Comparison of ENCODE assay signal across 9 mouse cellular contexts in genomic region chr5:28500792-28501439, GRCm38 (mm10). TPM values are rescaled to one million over a fixed set of nuclear protein-coding genes. Genes with fewer than 3 reads are reported as not detected.
A peak's percentile ranks its signal among the peaks of the same experiment; 100 is the strongest.
DNase-seq lines count a peak whose midpoint lies in the region; ATAC-seq and TF ChIP-seq lines count a peak whose summit lies in the region.
"Had no signal": no experiment of that assay in that cellular context is flagged by ENCODE, and none has a peak within 500 bp of the region (broad histone marks: within the 10 kb centered on the region; RNA-seq: fewer than 3 reads in every experiment).

No protein-coding gene starts in this region.

- DNase-seq in lung, adult 18-20 months: peak; percentile 85 to 91
- peak; percentile 91 for DNase-seq in stomach, postnatal 0 days (ENCODE audit: low spot score)
- DNase-seq in T-cell, adult 2 months (ENCODE audit: low spot score): no peak
- no peak for DNase-seq in thymus, adult 18-20 months
- DNase-seq: forebrain, postnatal 0 days had no signal

- H3K27ac ChIP-seq in intestine, embryonic 16.5 days (ENCODE audit: low read length): peak overlapping the region; percentile 96
- peak overlapping the region; percentile 81 for H3K27ac ChIP-seq in kidney, embryonic 16.5 days (ENCODE audit: low read length)
- peak overlapping the region; percentile 90 for H3K27ac ChIP-seq in stomach, postnatal 0 days (replicated peaks)

- H3K9ac ChIP-seq in intestine, embryonic 16.5 days (ENCODE audit: low read depth, low read length): peak overlapping the region; percentile 58
- no peak overlapping the region for H3K9ac ChIP-seq in kidney, embryonic 16.5 days (replicated peaks; ENCODE audit: low read length)
- 0 out of 2 replicates have a peak overlapping the region, but pooled peaks have one; percentile 23 for H3K9ac ChIP-seq in stomach, postnatal 0 days (ENCODE audit: low read length)
- H3K9ac ChIP-seq: forebrain, postnatal 0 days had no signal

- WGBS in intestine, embryonic 16.5 days: 36% methylated on average over 4 of the region's 4 CpGs
- 49% methylated on average over 4 of the region's 4 CpGs for WGBS in kidney, embryonic 16.5 days
- 39% methylated on average over 4 of the region's 4 CpGs for whole genome bisulfite sequencing in stomach, postnatal 0 days

- H3K9me3 ChIP-seq in intestine, embryonic 16.5 days (ENCODE audit: control insufficient read depth, low read length): no peaks in the 10 kb centered on the region
- H3K9me3 ChIP-seq in kidney, embryonic 16.5 days (ENCODE audit: low read length): no peaks in the 10 kb centered on the region
- H3K9me3 ChIP-seq in stomach, postnatal 0 days (ENCODE audit: control insufficient read depth, low read length): no peaks in the 10 kb centered on the region

- H3K4me3 ChIP-seq in intestine, embryonic 16.5 days (ENCODE audit: low read length): peak overlapping the region; percentile 20
- H3K4me3 ChIP-seq in kidney, embryonic 16.5 days (ENCODE audit: low read length): no peak overlapping the region
- no peak overlapping the region for H3K4me3 ChIP-seq in stomach, postnatal 0 days (ENCODE audit: low read depth, low read length)

- ATAC-seq in intestine, embryonic 16.5 days: peak; percentile 97
- ATAC-seq in kidney, embryonic 16.5 days (ENCODE audit: low FRiP score, low TSS enrichment): peak; percentile 97
- ATAC-seq in stomach, postnatal 0 days (ENCODE audit: low FRiP score, low TSS enrichment): peak; percentile 95
- ATAC-seq in granulocyte monocyte progenitor cell, adult 5-6 weeks (replicated peaks; ENCODE audit: poor library complexity, severe bottlenecking): no peak
- ATAC-seq: forebrain, postnatal 0 days had no signal

- TF ChIP-seq CTCF in stomach, postnatal 0 days (IDR thresholded peaks at IDR 0.05; ENCODE audit: low read depth): no peak

- no peak for TF ChIP-seq EP300 in stomach, postnatal 0 days (optimal IDR thresholded peaks at IDR 0.05)

- H3K4me2 ChIP-seq in intestine, embryonic 16.5 days (ENCODE audit: low read depth, low read length): peak overlapping the region; percentile 44
- H3K4me2 ChIP-seq in kidney, embryonic 16.5 days (replicated peaks; ENCODE audit: low read depth, low read length): no peak overlapping the region
- peak overlapping the region; percentile 36 for H3K4me2 ChIP-seq in stomach, postnatal 0 days (replicated peaks; ENCODE audit: low read depth)
- H3K4me2 ChIP-seq: heart, embryonic 11.5 days had no signal

- H3K27me3 ChIP-seq in intestine, embryonic 16.5 days (replicated peaks; ENCODE audit: control insufficient read depth, insufficient read depth, low read length): no peaks in the 10 kb centered on the region
- no peaks in the 10 kb centered on the region for H3K27me3 ChIP-seq in kidney, embryonic 16.5 days (ENCODE audit: insufficient read depth, low read length)
- H3K27me3 ChIP-seq in stomach, postnatal 0 days (ENCODE audit: control insufficient read depth, insufficient read depth, low read length): no peaks in the 10 kb centered on the region

- H3K4me1 ChIP-seq in intestine, embryonic 16.5 days (ENCODE audit: control insufficient read depth, insufficient read depth, low read length): peaks cover 27% of the 10 kb centered on the region
- H3K4me1 ChIP-seq in kidney, embryonic 16.5 days (ENCODE audit: insufficient read depth, low read length): no peaks in the 10 kb centered on the region
- H3K4me1 ChIP-seq in stomach, postnatal 0 days (replicated peaks; ENCODE audit: control insufficient read depth, insufficient read depth): no peaks in the 10 kb centered on the region

- no peaks in the 10 kb centered on the region for H3K36me3 ChIP-seq in intestine, embryonic 16.5 days (ENCODE audit: control insufficient read depth, insufficient read depth, low read length)
- H3K36me3 ChIP-seq in kidney, embryonic 16.5 days (ENCODE audit: insufficient read depth, low read length): no peaks in the 10 kb centered on the region
- H3K36me3 ChIP-seq in stomach, postnatal 0 days (ENCODE audit: control insufficient read depth, insufficient read depth, low read length): no peaks in the 10 kb centered on the region

RNA-seq across cellular contexts. Expression of gene Shh, which starts 33.9 kb away (rescaled TPM):
- 2.8 TPM in 2 replicates for polyA plus RNA-seq in intestine, embryonic 16.5 days (2015; fragmentation: Nextera tagmentation; extraction: Ambion mirVana)
- 0.85 and 0.96 TPM in 2 replicates for polyA plus RNA-seq in kidney, embryonic 16.5 days (2015; fragmentation: Nextera tagmentation; extraction: Ambion mirVana)
- 4.6 and 5.5 TPM in 2 replicates for polyA plus RNA-seq in stomach, postnatal 0 days (2015; fragmentation: Nextera tagmentation; extraction: Ambion mirVana)
- not detected in 2 replicates for total RNA-seq in granulocyte monocyte progenitor cell, adult 5-6 weeks (2014; fragmentation: Nextera tagmentation)
- total RNA-seq in granulocyte monocyte progenitor cell, adult 5-6 weeks (2017): not detected in 2 replicates

Comparison
In these comparisons a context has a peak if more than half of its experiments do, and no peak if none do; other contexts are left out.
1. DNase-seq: peak in lung, adult 18-20 months (2 of 2) and stomach, postnatal 0 days (single experiment); none in T-cell, adult 2 months (single experiment) and thymus, adult 18-20 months (0 of 2).
2. Peak in every context shown above with its lines, with median percentiles within 50 percentile points of each other: H3K27ac ChIP-seq.